Mouse (Mus musculus): ENCODE measurements around the gene Xcr1. TPM values are rescaled to one million over a fixed set of nuclear protein-coding genes. Genes with fewer than 3 reads are reported as not detected.

Gene Xcr1
- polyA plus RNA-seq (2016; fragmentation: Nextera tagmentation; extraction: Ambion mirVana) = 0.04 TPM in 1 of 2 replicates, not detected in the other

GRCm38 (mm10) chr9:123861929-123862328, at the start of gene Xcr1:
TSS of gene Xcr1 (minus strand) at chr9:123862029.
- Histone ChIP-seq H3K4me1 (no peaks in the 10 kb centered on the region), H3K27me3 (no peaks in the 10 kb centered on the region), H3K4me2 (replicated peaks) (no peak within 1 kb of the TSS), H3K36me3 (no peaks in the 10 kb centered on the region), H3K9me3 (replicated peaks) (no peaks in the 10 kb centered on the region), H3K4me3 (no peak within 1 kb of the TSS), H3K9ac (no peak within 1 kb of the TSS), H3K27ac (no peak within 1 kb of the TSS)
- ATAC-seq (ENCODE audit: low FRiP score) = no peak
- WGBS = 89% methylated on average over 9 of the region's 9 CpGs

GRCm38 (mm10) chr9:123872049-123872448, 10.2 kb upstream of the Xcr1 start:
- WGBS = 78% methylated on average over 4 of the region's 4 CpGs
- no peak overlapping the region for H3K9ac ChIP-seq
- H3K27ac ChIP-seq = no peak overlapping the region
- no peak for ATAC-seq (ENCODE audit: low FRiP score)
- H3K9me3 ChIP-seq (replicated peaks) = no peaks in the 10 kb centered on the region
- no peak overlapping the region for H3K4me2 ChIP-seq (replicated peaks)
- H3K4me3 ChIP-seq = no peak overlapping the region
- no peaks in the 10 kb centered on the region for H3K27me3 ChIP-seq
- no peaks in the 10 kb centered on the region for H3K36me3 ChIP-seq
- H3K4me1 ChIP-seq = no peaks in the 10 kb centered on the region

DNA sequence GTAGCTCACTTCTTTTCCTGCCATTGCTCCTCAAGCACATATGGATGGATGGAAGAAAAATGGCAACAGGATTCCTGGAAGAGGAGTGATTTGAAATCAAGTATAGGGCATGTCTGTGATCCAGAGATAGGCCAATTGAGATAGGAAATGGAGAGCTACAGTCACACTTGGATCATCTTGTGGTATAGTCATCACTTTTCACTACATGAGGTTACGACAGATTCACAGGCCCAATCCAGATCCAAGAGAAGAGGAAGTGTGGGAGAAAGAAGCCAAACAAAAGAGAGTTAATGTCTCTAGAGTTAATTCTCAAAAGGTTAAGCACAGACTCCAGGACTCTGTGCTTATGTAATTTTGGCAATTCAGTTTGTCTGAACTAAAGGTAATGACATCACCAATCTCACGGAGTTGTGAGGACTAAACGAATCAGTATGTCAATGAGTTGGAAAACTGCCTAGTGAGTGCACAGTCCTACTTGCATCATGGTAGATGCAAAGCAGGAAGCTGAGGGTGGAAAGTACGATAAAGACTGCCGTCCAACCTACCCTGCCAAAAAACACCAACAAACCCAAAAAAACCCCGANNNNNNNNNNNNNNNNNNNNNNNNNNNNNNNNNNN, 7.4 kb upstream of the Xcr1 start:
- ATAC-seq (ENCODE audit: low FRiP score) = no peak
- no peaks in the 10 kb centered on the region for H3K27me3 ChIP-seq
- WGBS = 54% methylated on average over 5 of the region's 6 CpGs
- H3K27ac ChIP-seq = no peak overlapping the region
- no peak overlapping the region for H3K4me3 ChIP-seq
- H3K9ac ChIP-seq = no peak overlapping the region
- no peak overlapping the region for H3K4me2 ChIP-seq (replicated peaks)
- no peaks in the 10 kb centered on the region for H3K4me1 ChIP-seq
- no peaks in the 10 kb centered on the region for H3K36me3 ChIP-seq
- no peaks in the 10 kb centered on the region for H3K9me3 ChIP-seq (replicated peaks)

- no peak overlapping the region for H3K27ac ChIP-seq
- H3K4me1 ChIP-seq = no peaks in the 10 kb centered on the region
- 84% methylated on average over 1 of the region's 1 CpGs for WGBS
- no peak overlapping the region for H3K9ac ChIP-seq
- H3K9me3 ChIP-seq (replicated peaks) = no peaks in the 10 kb centered on the region
- H3K4me2 ChIP-seq (replicated peaks) = no peak overlapping the region
- no peaks in the 10 kb centered on the region for H3K36me3 ChIP-seq
- no peak for ATAC-seq (ENCODE audit: low FRiP score)
- no peaks in the 10 kb centered on the region for H3K27me3 ChIP-seq
- H3K4me3 ChIP-seq = no peak overlapping the region
Measured at GRCm38 (mm10) chr9:123863641-123864040, 1.8 kb upstream of the Xcr1 start.

- ATAC-seq (ENCODE audit: low FRiP score) = no peak
- Histone ChIP-seq H3K36me3 (no peaks in the 10 kb centered on the region), H3K4me3 (no peak overlapping the region), H3K27me3 (no peaks in the 10 kb centered on the region), H3K9ac (no peak overlapping the region), H3K27ac (no peak overlapping the region), H3K4me1 (no peaks in the 10 kb centered on the region), H3K4me2 (replicated peaks) (no peak overlapping the region), H3K9me3 (replicated peaks) (no peaks in the 10 kb centered on the region)
- WGBS = 88% methylated on average over 1 of the region's 1 CpGs
Measured at GRCm38 (mm10) chr9:123862895-123863616, 1.2 kb upstream of the Xcr1 start.

DNA sequence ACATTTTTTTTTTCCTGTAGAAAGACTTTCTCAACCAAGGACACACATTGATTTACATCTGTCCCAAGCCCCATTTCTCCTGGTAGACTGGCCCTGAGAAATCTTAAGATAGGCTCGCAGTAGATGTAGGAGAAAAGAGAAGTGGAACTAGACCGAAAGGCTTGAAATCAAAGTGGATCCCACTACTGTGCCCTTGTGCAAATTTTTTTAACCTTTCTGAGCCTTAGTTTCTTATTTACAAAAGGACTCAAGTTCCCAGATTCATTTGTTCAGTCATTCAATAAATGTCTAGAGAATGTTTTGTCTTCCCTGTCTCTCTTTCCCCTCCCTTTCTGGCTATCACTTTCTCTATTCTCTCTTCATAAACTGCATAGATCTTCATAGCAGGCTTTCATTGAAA, 5.0 kb downstream of the Xcr1 start:
- H3K9ac ChIP-seq = no peak overlapping the region
- no peak overlapping the region for H3K4me2 ChIP-seq (replicated peaks)
- no peak overlapping the region for H3K27ac ChIP-seq
- ATAC-seq (ENCODE audit: low FRiP score) = no peak
- H3K4me1 ChIP-seq = peaks cover 3% of the 10 kb centered on the region; the same call in 1 of the 2 replicates
- H3K36me3 ChIP-seq = no peaks in the 10 kb centered on the region
- WGBS = 87% methylated on average over 2 of the region's 2 CpGs
- H3K27me3 ChIP-seq = no peaks in the 10 kb centered on the region
- no peak overlapping the region for H3K4me3 ChIP-seq
- no peaks in the 10 kb centered on the region for H3K9me3 ChIP-seq (replicated peaks)

DNA sequence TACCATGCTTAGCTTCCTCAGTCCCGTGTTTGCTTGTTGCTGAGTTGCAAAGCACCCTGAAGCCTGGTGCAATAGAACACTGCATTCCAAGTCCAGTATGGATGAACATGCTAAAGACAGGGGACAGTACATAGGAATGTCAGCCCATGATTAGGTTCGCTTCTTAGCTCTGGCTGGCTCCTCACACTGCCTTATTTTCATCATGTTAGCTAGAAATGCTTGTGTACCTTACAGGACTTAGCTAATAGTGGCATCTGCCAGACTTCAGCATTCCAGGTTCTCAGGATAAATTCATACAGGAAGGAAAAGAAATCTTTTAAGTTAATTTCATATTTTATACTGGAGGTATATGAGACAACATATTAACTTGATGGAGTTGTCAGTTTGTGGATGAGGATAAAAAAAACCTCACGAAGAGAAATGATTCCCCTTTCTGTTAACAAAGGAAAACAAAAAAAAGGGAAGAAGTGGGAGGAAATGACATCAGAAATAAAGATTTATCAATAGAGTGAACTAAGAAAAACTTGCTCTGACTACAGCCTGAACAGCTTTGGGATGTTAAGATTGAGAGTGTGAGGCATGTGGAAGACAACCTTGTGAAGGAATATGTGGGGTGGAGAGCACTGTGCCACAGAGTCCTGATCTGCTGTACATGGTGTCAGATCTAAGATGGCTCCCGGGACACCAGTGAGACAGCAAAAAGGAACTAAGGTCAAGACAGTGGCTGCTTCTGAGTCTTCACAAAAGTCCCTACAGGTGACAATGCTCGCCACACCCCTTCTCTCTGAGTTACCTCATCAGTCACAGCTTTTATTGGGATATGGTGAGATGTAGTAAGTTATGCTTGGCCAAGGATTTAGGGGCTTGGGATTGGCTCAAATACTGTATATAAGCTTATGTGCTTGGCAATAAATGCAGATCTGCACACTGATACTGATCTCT, 9.1 kb downstream of the Xcr1 start:
- Histone ChIP-seq H3K27me3 (no peaks in the 10 kb centered on the region), H3K9me3 (replicated peaks) (no peaks in the 10 kb centered on the region), H3K4me3 (peak overlapping the region; percentile 28), H3K9ac (peak overlapping the region; percentile 41; the same call in 1 of the 2 replicates), H3K27ac (no peak overlapping the region), H3K4me1 (peaks cover 13% of the 10 kb centered on the region), H3K36me3 (no peaks in the 10 kb centered on the region), H3K4me2 (replicated peaks) (peak overlapping the region; percentile 56)
- WGBS = 66% methylated on average over 5 of the region's 5 CpGs
- peak; percentile 42 for ATAC-seq (ENCODE audit: low FRiP score)

GRCm38 (mm10) chr9:123851713-123852448, 9.9 kb downstream of the Xcr1 start, which contains the start of gene Fyco1:
TSS of gene Fyco1 (minus strand) at chr9:123851899.
- ATAC-seq (ENCODE audit: low FRiP score) = peak; percentile 98
- Histone ChIP-seq H3K9me3 (replicated peaks) (no peaks in the 10 kb centered on the region), H3K9ac (peak within 1 kb of the TSS; percentile 67), H3K4me1 (peaks cover 13% of the 10 kb centered on the region), H3K27ac (peak within 1 kb of the TSS; percentile 81), H3K36me3 (no peaks in the 10 kb centered on the region), H3K4me2 (replicated peaks) (peak within 1 kb of the TSS; percentile 73), H3K4me3 (peak within 1 kb of the TSS; percentile 67), H3K27me3 (no peaks in the 10 kb centered on the region)
- WGBS = under 1% methylated on average over 47 of the region's 47 CpGs

DNA sequence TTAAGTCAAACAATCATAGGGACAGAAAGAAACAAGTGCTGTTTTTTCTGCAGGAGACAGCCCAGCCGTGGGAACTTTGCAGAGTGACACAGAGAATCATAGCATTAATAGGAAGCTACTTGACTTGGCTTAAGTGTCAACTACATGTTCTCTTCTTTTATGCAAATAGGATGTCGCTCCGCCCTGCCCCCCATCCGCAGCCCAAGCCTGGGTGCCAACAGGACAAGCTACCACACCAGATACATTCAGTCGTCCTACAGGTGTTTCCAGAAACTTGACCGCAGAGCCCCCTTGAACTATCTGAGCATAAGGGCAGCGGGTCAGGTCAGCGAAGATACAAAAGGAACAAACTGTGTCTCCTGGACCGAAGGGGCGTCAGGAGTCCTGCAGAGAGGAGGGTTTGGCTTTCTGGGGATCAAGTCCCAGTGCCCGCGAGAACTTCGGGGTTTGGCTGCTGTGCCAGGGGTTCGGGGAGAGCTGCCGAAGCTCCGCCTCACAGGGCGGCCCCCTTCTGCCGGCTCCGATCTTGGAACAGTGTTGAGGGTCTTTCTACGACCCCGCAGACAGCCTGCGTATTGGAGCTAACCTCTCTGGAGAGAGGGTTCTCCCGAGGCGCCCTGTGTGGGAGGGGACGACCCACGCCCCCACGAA, 10.6 kb downstream of the Xcr1 start:
- Histone ChIP-seq H3K36me3 (no peaks in the 10 kb centered on the region), H3K4me1 (peaks cover 13% of the 10 kb centered on the region), H3K4me3 (peak overlapping the region; percentile 67), H3K4me2 (replicated peaks) (peak overlapping the region; percentile 73), H3K9ac (peak overlapping the region; percentile 67), H3K27ac (peak overlapping the region; percentile 81), H3K27me3 (no peaks in the 10 kb centered on the region), H3K9me3 (replicated peaks) (no peaks in the 10 kb centered on the region)
- WGBS = under 1% methylated on average over 27 of the region's 27 CpGs
- ATAC-seq (ENCODE audit: low FRiP score) = peak; percentile 84

GRCm38 (mm10) chr9:123850705-123851061, 11.1 kb downstream of the Xcr1 start:
- peak overlapping the region; percentile 67 for H3K4me3 ChIP-seq

GRCm38 (mm10) chr9:123849976-123850695, 11.7 kb downstream of the Xcr1 start:
- no peak overlapping the region for H3K4me3 ChIP-seq
- H3K36me3 ChIP-seq = no peaks in the 10 kb centered on the region
- no peaks in the 10 kb centered on the region for H3K27me3 ChIP-seq
- no peaks in the 10 kb centered on the region for H3K9me3 ChIP-seq (replicated peaks)
- no peak overlapping the region for H3K27ac ChIP-seq
- H3K9ac ChIP-seq = no peak overlapping the region
- 66% methylated on average over 2 of the region's 2 CpGs for WGBS
- H3K4me2 ChIP-seq (replicated peaks) = peak overlapping the region; percentile 1; the same call in 1 of the 2 replicates
- H3K4me1 ChIP-seq = peaks cover 13% of the 10 kb centered on the region
- no peak for ATAC-seq (ENCODE audit: low FRiP score)

More at GRCm38 (mm10) chr9:123850705-123851061, 11.1 kb downstream of the Xcr1 start:
- Histone ChIP-seq H3K27ac (no peak overlapping the region), H3K36me3 (no peaks in the 10 kb centered on the region), H3K9me3 (replicated peaks) (no peaks in the 10 kb centered on the region), H3K4me2 (replicated peaks) (peak overlapping the region; percentile 73), H3K27me3 (no peaks in the 10 kb centered on the region), H3K9ac (peak overlapping the region; percentile 32; the same call in 1 of the 2 replicates), H3K4me1 (peaks cover 13% of the 10 kb centered on the region)
- WGBS = 19% methylated on average over 2 of the region's 2 CpGs
- ATAC-seq (ENCODE audit: low FRiP score) = no peak
